Mouse (Mus musculus) liver, embryonic 13.5 days (tissue): Measurements from ENCODE around the gene Izumo4. TPM values are rescaled to one million over a fixed set of nuclear protein-coding genes. Genes with fewer than 3 reads are reported as not detected.

ENCODE experiments used
- polyA plus RNA-seq: library from polyadenylated mRNA; unstranded; fragments of >200 nt; fragmentation: Nextera tagmentation; extraction: Ambion mirVana; gene quantifications from 2 replicates; pipeline ENCODE4 v1.2.1, GENCODE M21; 2015

Gene Izumo4
- polyA plus RNA-seq, 1 experiment from 2014 or later, result 7.5 TPM

Other genes starting within 250 kb of the Izumo4 start
- gene Onecut3, start 207.3 kb upstream of the Izumo4 start, polyA plus RNA-seq, result 0.02 TPM in 1 of 2 replicates, not detected in the other
- 0.02 and 0.03 TPM in 2 replicates for gene Atp8b3, start 163.1 kb upstream of the Izumo4 start, polyA plus RNA-seq
- gene Rexo1, start 140.6 kb upstream of the Izumo4 start, polyA plus RNA-seq, result 13.4 and 13.8 TPM in 2 replicates
- 13.4 and 14.1 TPM in 2 replicates for gene Klf16, start 124.9 kb upstream of the Izumo4 start, polyA plus RNA-seq
- gene Abhd17a, start 111.8 kb upstream of the Izumo4 start, polyA plus RNA-seq, result 45.1 and 51.7 TPM in 2 replicates
- gene Scamp4, start 99.3 kb upstream of the Izumo4 start, polyA plus RNA-seq, result 52.0 and 54.6 TPM in 2 replicates
- gene Adat3, start 99.3 kb upstream of the Izumo4 start, polyA plus RNA-seq, result 5.7 and 6.3 TPM in 2 replicates
- 1.4 and 1.5 TPM in 2 replicates for gene Gm49322, start 96.2 kb upstream of the Izumo4 start, polyA plus RNA-seq
- gene Csnk1g2, start 79.3 kb upstream of the Izumo4 start, polyA plus RNA-seq, result 46.0 and 51.1 TPM in 2 replicates
- gene Btbd2, start 45.1 kb upstream of the Izumo4 start, polyA plus RNA-seq, result 11.5 and 12.7 TPM in 2 replicates
- gene Mknk2, start 24.1 kb upstream of the Izumo4 start, polyA plus RNA-seq, result 71.4 and 73.8 TPM in 2 replicates
- 31.6 and 38.5 TPM in 2 replicates for gene Mob3a, start 207 bp upstream of the Izumo4 start, polyA plus RNA-seq
- 24.9 and 25.6 TPM in 2 replicates for gene Ap3d1, start 40.1 kb downstream of the Izumo4 start, polyA plus RNA-seq
- 7.4 and 7.8 TPM in 2 replicates for gene Dot1l, start 53.0 kb downstream of the Izumo4 start, polyA plus RNA-seq
- 35.7 and 48.5 TPM in 2 replicates for gene Sf3a2, start 96.0 kb downstream of the Izumo4 start, polyA plus RNA-seq
- 97.5 and 105 TPM in 2 replicates for gene Plekhj1, start 96.4 kb downstream of the Izumo4 start, polyA plus RNA-seq
- not detected in 2 replicates for gene Amh, start 103.1 kb downstream of the Izumo4 start, polyA plus RNA-seq
- gene Jsrp1, start 111.3 kb downstream of the Izumo4 start, polyA plus RNA-seq, result 0.20 and 0.38 TPM in 2 replicates
- 1,324 and 1,529 TPM in 2 replicates for gene Oaz1, start 124.5 kb downstream of the Izumo4 start, polyA plus RNA-seq
- not detected in 2 replicates for gene Lingo3, start 141.9 kb downstream of the Izumo4 start, polyA plus RNA-seq
- 192 and 208 TPM in 2 replicates for gene Lsm7, start 153.0 kb downstream of the Izumo4 start, polyA plus RNA-seq
- gene Sppl2b, start 153.1 kb downstream of the Izumo4 start, polyA plus RNA-seq, result 56.8 and 58.9 TPM in 2 replicates
- gene Tmprss9, start 169.7 kb downstream of the Izumo4 start, polyA plus RNA-seq, result 0.05 TPM in 1 of 2 replicates, not detected in the other
- 249 and 266 TPM in 2 replicates for gene Timm13, start 198.8 kb downstream of the Izumo4 start, polyA plus RNA-seq
- 14.0 and 15.4 TPM in 2 replicates for gene Lmnb2, start 216.1 kb downstream of the Izumo4 start, polyA plus RNA-seq
- 1.6 and 1.8 TPM in 2 replicates for gene Gadd45b, start 227.9 kb downstream of the Izumo4 start, polyA plus RNA-seq